Mouse (Mus musculus): ENCODE results near the gene Nfic.

DNA sequence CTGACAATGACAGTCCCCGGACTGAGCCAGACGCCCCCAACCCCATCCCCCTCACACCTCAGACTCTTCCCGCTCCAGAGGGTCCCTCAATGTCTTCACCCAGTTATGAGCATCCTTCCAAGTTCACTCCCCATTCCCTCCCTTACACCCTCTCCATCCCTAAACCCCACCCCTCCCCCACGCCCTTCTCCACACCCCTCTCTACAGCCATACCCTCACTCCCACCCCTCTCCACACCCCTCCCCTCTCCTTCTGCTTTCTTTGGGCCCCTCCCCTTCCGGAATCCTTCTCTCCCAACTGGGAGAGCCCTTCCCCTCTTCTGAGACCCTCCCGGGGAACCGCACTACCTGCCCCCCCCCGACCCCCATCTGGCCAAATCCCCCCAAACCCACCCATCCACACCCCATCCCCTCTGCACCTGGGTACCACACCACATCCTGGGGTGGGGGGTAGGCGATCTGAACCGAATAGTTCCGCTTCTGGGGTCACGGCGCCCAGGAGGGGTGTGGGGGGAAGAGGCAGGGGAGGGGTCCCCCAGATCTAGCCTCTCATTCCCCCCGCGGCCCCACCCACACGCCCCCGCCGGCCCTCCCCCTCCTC lies 17.1 kb upstream of the Nfic start:
- no peak for TF ChIP-seq CTCF (IDR thresholded peaks at IDR 0.05; ENCODE audit: borderline replicate concordance, control insufficient read depth, extremely low read depth, insufficient read depth, low read length, poor library complexity)
- no peak for TF ChIP-seq POLR2A (IDR thresholded peaks at IDR 0.05; ENCODE audit: control insufficient read depth, extremely low read depth, insufficient read depth, low read length, poor library complexity)

Data from thymus, adult 2 months (tissue).